Mouse (Mus musculus): ENCODE measurements around the gene Mael.

Gene Mael

DNA sequence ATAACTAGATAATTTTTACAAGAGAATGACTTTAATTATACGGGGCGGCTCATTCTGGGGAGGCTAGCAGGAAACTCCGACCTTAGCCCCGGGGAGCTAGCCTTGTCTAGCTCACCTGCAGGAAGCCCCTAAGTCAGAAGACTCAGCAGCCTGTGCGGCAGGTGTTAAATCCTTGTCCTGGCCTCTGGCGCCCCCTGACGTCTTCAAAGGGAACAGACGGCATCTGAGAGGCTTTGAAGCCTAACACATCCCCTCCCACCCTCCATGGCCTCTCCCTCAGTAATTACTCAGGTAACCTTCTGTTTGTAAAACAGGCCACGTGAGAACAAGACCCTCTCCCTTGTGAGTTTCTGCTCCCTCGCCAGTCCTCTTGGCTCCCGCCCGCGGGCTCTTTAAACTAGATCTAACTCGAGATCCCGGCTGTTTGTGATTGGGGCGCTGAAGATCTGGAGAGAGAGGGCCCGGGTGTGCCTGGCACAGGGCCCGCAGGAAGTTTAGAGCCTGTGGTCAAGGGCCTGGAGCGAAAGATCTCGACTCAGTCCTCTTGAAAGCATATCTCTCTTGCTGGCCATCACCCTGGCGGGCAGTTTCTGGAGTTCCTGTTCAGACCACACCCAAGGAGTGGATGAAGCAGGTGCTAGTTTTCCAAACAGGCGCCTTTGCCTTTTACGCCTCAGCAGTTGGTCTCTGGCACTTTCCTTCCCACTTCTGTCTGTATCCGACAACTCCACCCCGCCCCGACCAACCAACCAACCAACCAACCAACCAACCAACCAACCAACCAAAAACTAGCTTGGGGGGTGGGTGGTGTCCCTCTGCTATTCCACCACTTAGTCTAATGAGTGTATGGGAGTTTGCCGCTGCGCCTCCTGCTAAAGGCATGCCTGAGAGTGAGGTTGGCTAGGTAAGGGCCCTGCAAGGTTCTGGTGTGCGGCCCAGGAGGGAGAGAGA, 84.1 kb downstream of the Mael start:
- no peak for DNase-seq (ENCODE audit: extremely low read depth, low read depth, low spot score)

DNA sequence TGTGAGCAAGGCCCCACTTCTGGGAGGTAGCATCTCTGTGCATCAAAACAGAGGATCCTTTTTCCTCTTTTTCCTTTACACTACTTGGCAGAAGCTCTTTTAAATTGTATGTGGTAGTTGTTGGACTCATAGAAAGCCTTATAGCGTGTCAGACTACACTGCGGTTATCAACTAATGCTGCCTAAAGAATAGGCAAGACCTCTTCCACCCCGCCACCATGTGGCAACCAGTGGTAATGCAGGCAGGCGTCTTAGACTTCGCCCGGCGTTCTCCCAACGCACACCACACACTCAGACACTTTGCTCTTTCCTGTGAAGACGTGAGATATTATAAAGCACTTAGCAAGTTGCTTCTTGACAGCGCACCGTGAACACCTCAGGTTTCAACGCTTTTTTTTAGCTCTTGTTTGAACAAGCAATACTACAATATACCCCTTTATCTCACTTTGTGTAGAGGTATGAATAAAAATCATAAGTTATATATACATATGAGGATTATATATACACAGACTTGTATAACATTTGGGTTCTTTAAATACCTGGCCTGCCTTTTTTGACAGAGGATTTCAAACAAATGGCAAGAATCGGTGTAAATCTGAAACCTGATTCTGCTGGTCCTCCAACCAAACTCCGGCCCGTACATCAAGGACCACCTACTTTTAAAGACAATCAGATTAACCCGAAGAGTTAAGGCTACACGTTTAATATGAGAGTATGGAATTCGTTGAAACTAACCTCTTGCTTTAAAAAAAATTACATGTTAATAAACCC, 85.0 kb downstream of the Mael start:
- no peak for DNase-seq (ENCODE audit: extremely low read depth, low read depth, low spot score)

DNA sequence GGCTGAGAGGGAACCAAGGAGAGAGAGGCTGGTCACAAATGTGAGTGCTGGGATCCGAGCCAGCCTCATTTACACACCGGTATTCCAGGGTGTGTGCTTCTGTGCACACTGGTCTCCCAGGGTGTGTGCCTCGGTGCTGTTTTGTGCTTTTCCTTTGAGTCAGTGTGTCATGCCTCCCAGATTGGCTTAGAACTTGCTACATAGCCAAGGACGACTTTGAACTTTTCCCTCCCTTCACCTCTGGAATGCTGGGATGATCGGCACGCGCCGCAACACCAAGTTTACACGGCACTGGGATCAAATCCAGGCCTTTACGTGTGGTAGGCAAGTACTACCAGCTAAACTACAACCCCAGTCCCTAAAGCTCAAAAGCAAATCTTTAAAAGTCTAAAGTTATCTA, 86.5 kb downstream of the Mael start:
- no peak for DNase-seq (ENCODE audit: extremely low read depth, low read depth, low spot score)

DNA sequence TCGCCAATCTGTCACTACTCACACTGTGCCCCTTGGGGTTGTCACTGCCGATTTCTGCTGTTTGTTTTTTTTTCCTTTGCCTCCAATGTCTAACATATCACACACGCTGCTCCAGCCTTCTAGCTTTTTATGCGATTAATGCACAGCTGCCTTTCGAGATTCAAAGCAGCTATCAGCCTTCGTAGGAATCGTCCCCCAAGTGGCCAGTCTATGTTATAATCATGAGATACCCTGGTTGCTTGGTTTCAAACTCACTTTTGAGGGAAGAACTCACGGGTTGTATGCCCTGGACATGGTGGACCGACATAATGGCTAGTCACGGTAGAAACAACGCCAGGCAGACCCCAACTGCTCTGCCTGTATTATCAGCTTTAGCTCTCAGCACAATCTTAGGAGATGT, 87.2 kb downstream of the Mael start:
- DNase-seq (ENCODE audit: extremely low read depth, low read depth, low spot score) = no peak

Data from fat pad, adult 2 months (tissue).